Mouse (Mus musculus) gastrocnemius, postnatal 4 days (tissue): ENCODE results near the gene Sox4. TPM values are rescaled to one million over a fixed set of nuclear protein-coding genes. Genes with fewer than 3 reads are reported as not detected.
A peak's percentile ranks its signal among the peaks of the same experiment; 100 is the strongest.

Experiments used
- DNase-seq, 2 experiments: peaks; one replicate each; pipeline ENCODE4 v3.0.0; 2021 to 2022; ENCODE audit warnings: low spot score in 2 of 2, mixed read lengths in 2 of 2
- long read RNA-seq, 2 experiments: library from polyadenylated mRNA; stranded (forward); transcript quantifications; one replicate each; pipeline ENCODE4 v2.0.0; 2021
- total RNA-seq, 2 experiments: library from RNA; stranded (reverse); gene quantifications; 2 replicates each; pipeline ENCODE4 v1.2.3; 2021

The Sox4 gene
- 10 to 100 TPM; 51.8 to 52.8 TPM for total RNA-seq
- long read RNA-seq, experiment 1, full-length matches to known transcripts: 67 of 71 reads
- long read RNA-seq, experiment 1, partial matches to known transcripts: 0 of 71 reads
- long read RNA-seq, experiment 1, other reads (novel, unspliced or antisense): 4 of 71 reads
- long read RNA-seq, experiment 2, full-length matches to known transcripts: 114 of 115 reads
- long read RNA-seq, experiment 2, partial matches to known transcripts: 0 of 115 reads
- long read RNA-seq, experiment 2, other reads (novel, unspliced or antisense): 1 of 115 reads

DNA sequence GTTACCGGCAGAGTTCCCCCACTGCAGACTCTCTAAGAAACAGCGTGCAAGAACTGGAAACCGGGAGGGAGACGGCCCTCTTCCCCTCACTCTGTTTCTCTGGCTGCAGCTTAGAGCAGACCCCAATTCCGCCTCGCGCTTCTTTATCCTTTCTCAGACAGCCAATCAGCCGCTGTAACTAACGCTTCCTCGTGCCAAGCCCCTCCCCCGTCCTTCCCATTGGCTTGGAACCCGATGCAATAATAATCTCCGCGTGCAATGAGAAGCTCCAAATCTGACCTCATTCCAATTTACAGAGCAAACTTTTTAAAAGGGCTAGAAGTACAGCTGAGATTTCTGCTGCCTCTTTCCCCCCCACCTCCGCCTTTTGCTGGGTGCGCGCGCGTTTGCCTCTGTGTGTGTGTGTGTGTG, at the start of gene Sox4:
Gene Sox4, minus strand, starts transcription at position 133 of the 411 bp plus-strand sequence.
- DNase-seq: peak; percentile 88 to 97

DNA sequence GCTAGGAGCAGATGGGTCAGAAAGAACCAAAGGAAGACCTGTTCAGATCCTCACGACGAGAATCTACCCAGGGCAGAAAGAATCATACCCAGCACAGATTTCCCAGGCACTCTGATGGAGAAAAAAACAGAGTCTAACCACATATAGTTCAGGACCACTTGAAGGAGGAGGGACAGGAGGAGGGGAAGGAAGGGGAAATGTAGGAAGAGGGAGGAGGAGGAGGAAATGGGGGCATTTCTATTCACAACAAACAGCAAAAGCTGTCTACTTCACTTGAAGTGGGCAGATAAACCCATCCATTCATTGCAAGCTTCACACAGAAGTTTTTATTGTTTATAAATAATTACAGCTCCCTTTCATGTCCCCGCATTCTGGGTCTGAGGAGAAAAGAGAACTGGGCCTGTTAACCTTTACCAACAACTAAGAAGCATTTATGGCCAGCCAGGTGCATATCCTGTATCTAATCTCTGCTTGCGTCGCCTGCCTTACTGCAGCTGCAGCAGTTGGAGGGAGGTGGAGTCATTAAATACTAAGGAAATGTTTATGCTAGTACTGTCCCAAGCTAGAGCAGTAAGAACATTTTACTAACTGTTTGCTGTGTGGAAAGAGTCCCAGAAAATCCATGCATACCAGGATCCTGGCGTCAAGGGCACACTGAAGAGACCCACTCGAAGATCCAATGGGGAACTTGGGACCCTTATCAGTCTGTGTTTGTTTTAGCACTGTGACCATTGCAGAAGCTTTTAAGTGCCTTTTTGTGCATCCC, 38.6 kb upstream of the Sox4 start:
- no peak for DNase-seq

GRCm38 (mm10) chr13:28988751-28989703, 35.5 kb upstream of the Sox4 start:
- DNase-seq: no peak

DNA sequence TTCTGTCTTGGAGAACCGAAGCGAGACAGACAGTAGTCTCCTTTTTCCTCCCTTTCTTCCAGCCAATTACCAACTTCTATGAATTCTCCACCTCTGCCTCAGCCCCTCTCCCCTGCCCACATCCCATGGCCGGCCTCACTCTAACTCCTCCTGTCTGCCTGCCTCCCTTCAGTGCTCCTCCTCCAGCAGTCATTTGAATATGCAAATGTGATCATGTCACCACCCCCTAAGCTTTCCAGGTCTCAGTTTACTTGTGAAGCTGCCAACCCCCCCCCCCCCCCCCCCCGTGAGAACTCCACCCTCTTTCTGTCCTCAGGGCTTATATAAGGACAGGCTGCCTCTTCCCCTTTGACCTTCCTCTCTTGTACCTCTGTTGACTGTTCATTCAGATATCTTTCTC, 27.2 kb upstream of the Sox4 start:
- no peak for DNase-seq

- no peak for DNase-seq
Observed at GRCm38 (mm10) chr13:28975011-28975410, 21.5 kb upstream of the Sox4 start.

- no peak for DNase-seq
Observed at GRCm38 (mm10) chr13:28974597-28974996, 21.1 kb upstream of the Sox4 start.

- no peak for DNase-seq
Observed at GRCm38 (mm10) chr13:28960916-28961315, 7.4 kb upstream of the Sox4 start.

DNA sequence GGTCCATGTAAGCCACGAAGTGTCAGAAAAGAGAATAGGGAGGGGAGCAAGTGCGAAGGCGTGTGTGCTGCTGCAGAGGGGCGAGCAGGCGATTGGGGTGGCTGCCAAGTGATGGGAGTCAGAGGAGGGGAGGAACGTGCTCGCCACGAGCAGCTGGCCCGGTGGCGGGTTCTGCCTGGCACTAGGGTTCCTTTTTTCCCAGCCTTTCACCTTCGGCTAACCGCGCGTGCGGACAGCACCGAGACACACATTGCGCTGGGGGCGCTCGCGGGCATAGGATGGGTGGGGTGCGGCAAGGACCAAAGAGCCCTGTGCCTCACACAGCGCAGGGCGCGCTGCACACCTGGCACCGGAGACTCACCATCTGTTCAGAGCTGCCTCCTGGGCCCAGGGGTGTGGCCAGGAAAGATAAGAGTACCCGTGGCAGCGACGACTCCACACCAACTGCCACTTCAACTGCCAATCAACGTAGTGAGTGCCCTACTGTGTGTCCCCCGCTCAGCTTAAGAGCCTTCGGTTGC, 6.0 kb upstream of the Sox4 start:
- peak; percentile 76 to 84 for DNase-seq

DNA sequence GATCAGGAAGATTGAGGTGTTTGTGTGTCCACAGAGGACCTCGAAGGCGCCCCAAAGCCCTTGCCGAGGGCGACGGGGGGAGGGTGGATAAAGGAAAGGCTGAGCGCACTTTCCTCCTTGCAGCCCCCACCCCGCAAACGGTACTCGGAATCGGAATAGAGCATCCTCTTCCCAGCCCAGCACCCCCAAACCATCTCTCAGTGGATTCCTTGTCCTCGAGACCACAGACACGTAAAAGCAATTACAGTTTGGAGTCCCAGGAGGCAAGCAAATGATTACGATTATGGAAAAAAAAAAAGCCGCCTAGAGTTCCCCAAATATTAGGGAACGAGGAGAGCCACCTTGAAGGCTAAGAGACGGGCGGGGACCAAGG, 5.5 kb upstream of the Sox4 start:
- DNase-seq: no peak

DNA sequence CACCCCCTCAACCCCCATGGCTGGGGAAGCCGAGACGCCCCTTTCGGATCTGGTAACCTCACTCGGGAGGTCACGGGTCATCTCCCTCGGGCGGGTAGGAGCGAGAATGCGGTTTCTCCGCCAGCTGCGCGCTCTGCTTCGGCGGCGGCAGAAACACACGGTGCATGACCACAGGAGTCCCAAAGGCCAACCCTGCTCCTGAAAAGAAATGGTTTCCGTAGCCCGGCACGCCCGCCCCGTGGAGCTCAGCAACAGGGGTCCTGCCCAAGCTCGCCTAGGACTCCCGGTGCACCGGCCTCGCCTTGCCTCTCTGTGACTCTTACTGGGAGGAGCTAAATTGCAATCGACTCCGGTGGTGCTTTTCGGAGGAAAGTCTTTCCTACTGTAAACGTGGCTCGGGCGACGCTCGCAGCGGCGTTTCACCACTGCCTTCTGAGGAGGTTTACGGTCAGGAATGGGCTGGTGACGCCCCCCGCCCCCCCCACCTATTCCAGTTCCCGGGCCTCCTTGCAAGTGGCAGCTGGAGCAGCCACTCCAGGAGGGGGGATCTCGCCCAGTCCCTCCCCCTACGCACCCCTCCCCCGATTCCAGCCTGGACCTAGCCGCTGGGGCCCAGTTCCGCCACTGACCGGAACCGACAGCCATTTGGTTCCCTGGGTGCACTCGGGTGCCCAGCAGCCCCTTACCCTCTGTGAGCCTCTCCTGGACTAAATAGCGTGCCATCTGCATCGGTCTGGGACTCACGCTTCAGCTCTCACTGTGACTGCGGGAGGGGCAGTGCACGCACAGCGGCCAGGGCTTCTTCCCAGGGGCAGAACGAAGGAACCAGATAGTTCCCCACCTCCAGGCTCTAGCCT, 4.9 kb upstream of the Sox4 start:
- DNase-seq: peak; percentile 69 to 82

- DNase-seq: peak; percentile 90 to 97
Observed at GRCm38 (mm10) chr13:28957765-28958164, 4.3 kb upstream of the Sox4 start.

DNA sequence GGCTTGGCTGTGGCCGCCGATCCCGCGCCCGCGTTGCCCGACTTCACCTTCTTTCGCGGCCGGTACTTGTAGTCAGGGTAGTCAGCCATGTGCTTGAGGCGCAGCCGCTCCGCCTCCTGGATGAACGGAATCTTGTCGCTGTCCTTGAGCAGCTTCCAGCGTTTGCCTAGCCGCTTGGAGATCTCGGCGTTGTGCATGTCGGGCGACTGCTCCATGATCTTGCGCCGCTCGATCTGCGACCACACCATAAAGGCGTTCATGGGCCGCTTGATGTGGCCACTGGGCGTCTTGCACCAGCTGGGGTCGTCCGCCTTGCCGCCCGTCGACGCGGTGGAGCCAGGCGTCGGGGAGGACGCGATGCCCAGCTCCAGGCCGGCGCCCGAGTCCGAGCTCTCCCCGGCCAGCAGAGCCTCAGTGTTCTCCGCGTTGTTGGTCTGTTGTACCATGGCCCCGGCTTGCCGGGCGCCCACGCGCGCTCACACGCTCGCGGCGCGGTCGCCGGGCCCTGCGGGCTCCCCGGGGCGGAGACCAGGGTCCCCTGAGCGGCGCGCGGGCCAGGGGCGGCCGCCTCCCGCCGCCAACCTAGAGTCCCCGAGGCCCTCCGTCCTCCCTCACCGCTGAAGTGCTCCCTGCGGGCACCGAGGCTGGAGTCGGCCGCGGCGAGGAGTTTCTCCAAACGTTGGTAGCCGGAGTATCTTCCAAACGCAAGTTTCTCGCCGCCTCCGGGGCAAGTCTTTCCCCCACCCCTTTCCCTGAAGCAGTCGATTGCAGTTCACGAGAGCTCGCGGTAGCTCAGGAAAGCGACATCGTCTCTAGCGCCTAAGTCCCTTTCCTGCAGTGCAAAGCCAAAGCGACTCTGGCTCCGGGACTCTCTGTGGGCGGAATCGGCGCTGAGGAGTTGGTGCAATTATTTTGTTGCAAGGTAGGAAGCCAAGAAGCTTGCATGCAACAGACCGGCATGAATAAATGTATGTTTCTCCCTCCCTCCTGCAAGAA, 639 bp downstream of the Sox4 start:
- DNase-seq: peak; percentile 41 to 64

DNA sequence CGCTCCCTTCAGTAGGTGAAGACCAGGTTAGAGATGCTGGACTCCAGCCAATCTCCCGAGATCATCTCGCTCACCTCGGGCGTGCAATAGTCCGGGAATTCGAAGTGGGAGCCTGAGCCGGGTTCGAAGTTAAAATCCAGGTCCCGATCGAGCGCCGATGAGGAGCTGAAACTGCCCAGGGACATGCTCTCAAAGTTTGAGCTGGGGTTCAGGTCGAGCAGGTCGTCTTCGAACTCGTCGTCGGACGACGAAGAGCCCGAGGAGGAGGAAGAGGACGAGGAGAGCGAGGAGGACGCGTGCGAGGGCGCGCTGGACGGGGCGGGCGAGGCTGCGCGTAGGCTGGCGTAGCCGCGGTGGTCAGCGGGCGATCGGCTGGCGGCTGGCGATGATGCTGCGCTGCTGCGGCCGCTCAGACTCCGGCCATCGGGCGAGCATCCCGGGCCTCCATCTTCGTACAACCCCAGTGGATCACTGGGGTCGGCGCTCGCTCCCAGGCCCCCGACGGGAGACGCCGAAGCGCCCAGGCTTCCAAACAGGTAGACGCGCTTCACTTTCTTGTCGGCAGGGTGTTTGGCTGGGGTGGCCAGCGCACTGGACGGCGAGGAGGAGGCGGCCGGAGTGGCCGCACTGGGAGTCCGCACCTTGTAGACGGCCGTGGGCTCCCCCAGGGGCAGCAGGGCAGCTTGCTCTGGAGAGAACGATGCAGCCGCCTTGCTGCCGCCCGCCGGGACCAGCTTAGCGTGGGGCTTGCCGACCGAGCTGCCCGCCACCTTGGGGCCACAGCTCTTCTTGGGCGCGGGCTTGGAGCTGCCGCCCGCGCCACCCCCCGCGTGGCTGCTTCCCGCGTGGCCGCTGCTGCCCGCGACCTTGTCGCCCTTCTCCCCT, 1.6 kb downstream of the Sox4 start:
- DNase-seq: peak; percentile 29 to 70

GRCm38 (mm10) chr13:28950623-28951491, 2.7 kb downstream of the Sox4 start:
- peak; percentile 37 to 72 for DNase-seq

- no peak for DNase-seq
Observed at GRCm38 (mm10) chr13:28950266-28950622, 3.3 kb downstream of the Sox4 start.

DNA sequence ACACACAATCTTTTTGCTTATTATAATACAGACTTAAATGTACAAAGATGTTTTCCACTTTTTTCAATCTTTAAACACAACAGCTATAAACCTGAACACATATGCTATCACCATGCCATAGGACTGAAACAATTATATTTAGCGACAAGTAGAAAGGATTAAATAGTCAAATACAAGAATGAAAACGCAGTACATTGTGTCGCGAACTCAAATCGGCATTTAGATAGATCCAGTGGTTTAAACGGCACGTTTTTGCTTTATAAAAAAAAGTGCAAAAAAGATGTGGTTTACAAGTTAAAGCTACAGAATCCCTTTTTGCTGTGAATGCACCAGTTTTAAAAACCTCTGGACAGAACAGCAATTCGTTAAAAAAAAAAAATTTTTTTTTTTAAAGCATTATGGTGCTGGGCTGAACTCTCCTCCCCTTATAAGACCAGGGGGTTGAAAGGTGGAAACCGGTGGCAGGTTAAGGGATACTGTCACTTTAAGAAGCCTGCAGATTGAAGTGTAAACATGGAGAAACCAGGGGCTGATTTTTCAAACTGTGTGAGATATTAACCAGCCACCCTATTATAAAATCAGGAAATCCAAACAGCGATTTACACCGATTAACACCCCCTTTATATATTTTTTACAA, 4.1 kb downstream of the Sox4 start:
- no peak for DNase-seq

- peak in 1 of 2 experiments; percentile 39 for DNase-seq
Observed at GRCm38 (mm10) chr13:28948541-28948940, 5.0 kb downstream of the Sox4 start.
